Comparison of ENCODE assay signal across 31 mouse cellular contexts in genomic region chr17:76817936-76818335, GRCm38 (mm10).
"Had no signal": no experiment of that assay in that cellular context is flagged by ENCODE, and none has a peak within 500 bp of the region (broad histone marks: within the 10 kb centered on the region; RNA-seq: fewer than 3 reads in every experiment).

No protein-coding gene starts in this region.

- H3K4me3 ChIP-seq: limb, embryonic 10.5 days; limb, embryonic 12.5 days; limb, embryonic 13.5 days; limb, embryonic 15.5 days; liver, embryonic 12.5 days; liver, embryonic 13.5 days; liver, embryonic 15.5 days; lung, embryonic 15.5 days; megakaryocyte, embryonic 14.5 days; midbrain, embryonic 10.5 days; midbrain, embryonic 12.5 days; midbrain, embryonic 13.5 days; midbrain, embryonic 15.5 days; myocyte had no signal

- H3K27me3 ChIP-seq: limb, embryonic 12.5 days; limb, embryonic 13.5 days; limb, embryonic 15.5 days; liver, embryonic 12.5 days; liver, embryonic 13.5 days; liver, embryonic 15.5 days; lung, embryonic 15.5 days; megakaryocyte, embryonic 14.5 days; midbrain, embryonic 12.5 days; midbrain, embryonic 13.5 days; midbrain, embryonic 15.5 days had no signal

- H3K9ac ChIP-seq: limb, embryonic 12.5 days; limb, embryonic 13.5 days; limb, embryonic 15.5 days; liver, embryonic 12.5 days; liver, embryonic 13.5 days; liver, embryonic 14.5 days; liver, embryonic 15.5 days; liver, postnatal 0 days; lung, embryonic 14.5 days; lung, embryonic 15.5 days; midbrain, embryonic 12.5 days; midbrain, embryonic 13.5 days; midbrain, embryonic 15.5 days had no signal

- H3K4me2 ChIP-seq: limb, embryonic 12.5 days; limb, embryonic 13.5 days; limb, embryonic 15.5 days; liver, embryonic 11.5 days; liver, embryonic 12.5 days; liver, embryonic 13.5 days; liver, embryonic 15.5 days; lung, embryonic 14.5 days; lung, embryonic 15.5 days; midbrain, embryonic 11.5 days; midbrain, embryonic 12.5 days; midbrain, embryonic 13.5 days; midbrain, embryonic 15.5 days had no signal

- H3K4me1 ChIP-seq: limb, embryonic 10.5 days; limb, embryonic 12.5 days; limb, embryonic 13.5 days; limb, embryonic 15.5 days; liver, embryonic 12.5 days; liver, embryonic 13.5 days; liver, embryonic 15.5 days; lung, embryonic 15.5 days; megakaryocyte, embryonic 14.5 days; midbrain, embryonic 10.5 days; midbrain, embryonic 12.5 days; midbrain, embryonic 13.5 days; midbrain, embryonic 15.5 days had no signal

- DNase-seq: left cerebral cortex, postnatal 4 days; liver; liver, embryonic 13.5 days; liver, postnatal 0 days; lung, adult 18-20 months; lung, adult 2 months; lung, embryonic 14.5 days; lung, postnatal 10 days; lung, postnatal 14 days; lung, postnatal 36 days; lung, postnatal 4 days; midbrain, embryonic 14.5 days had no signal

- H3K36me3 ChIP-seq: limb, embryonic 10.5 days; limb, embryonic 12.5 days; limb, embryonic 13.5 days; limb, embryonic 15.5 days; liver, embryonic 12.5 days; liver, embryonic 13.5 days; liver, embryonic 15.5 days; lung, embryonic 15.5 days; midbrain, embryonic 10.5 days; midbrain, embryonic 12.5 days; midbrain, embryonic 13.5 days; midbrain, embryonic 15.5 days had no signal

- H3K9me3 ChIP-seq: limb, embryonic 10.5 days; limb, embryonic 12.5 days; limb, embryonic 13.5 days; limb, embryonic 15.5 days; liver, embryonic 12.5 days; liver, embryonic 13.5 days; liver, embryonic 15.5 days; lung, embryonic 15.5 days; megakaryocyte, embryonic 14.5 days; midbrain, embryonic 10.5 days; midbrain, embryonic 12.5 days; midbrain, embryonic 13.5 days; midbrain, embryonic 15.5 days had no signal

- H3K27ac ChIP-seq: limb, embryonic 10.5 days; limb, embryonic 12.5 days; limb, embryonic 13.5 days; limb, embryonic 15.5 days; liver, embryonic 12.5 days; liver, embryonic 13.5 days; liver, embryonic 14.5 days; liver, embryonic 15.5 days; lung, embryonic 15.5 days; macrophage; midbrain, embryonic 10.5 days; midbrain, embryonic 12.5 days; midbrain, embryonic 13.5 days; midbrain, embryonic 15.5 days had no signal

- ATAC-seq: liver, embryonic 12.5 days; liver, postnatal 0 days; lung, postnatal 0 days; midbrain, embryonic 13.5 days; midbrain, embryonic 15.5 days; midbrain, embryonic 16.5 days had no signal
